Mouse (Mus musculus) gastrocnemius, postnatal 14 days (tissue): ENCODE data around the gene Rasal3. TPM values are rescaled to one million over a fixed set of nuclear protein-coding genes. Genes with fewer than 3 reads are reported as not detected.

Source experiments
- DNase-seq: peaks from one replicate; pipeline ENCODE4 v3.0.0; 2021; ENCODE audit warnings: mixed read lengths
- intact Hi-C: fragments of 180-260 bp; cut with DNase I; formaldehyde crosslinking; loops from one replicate; pipeline ENCODE4 v1.15.1; 2025; ENCODE audit warnings: low total_unique reads
- microRNA-seq, 2 experiments: library from miRNA; unstranded; fragments of <30 nt; microRNA quantifications; one replicate each; pipeline ENCODE4 v1.2.0; 2021
- total RNA-seq, 2 experiments: library from RNA; stranded (reverse); gene quantifications; 2 replicates each; pipeline ENCODE4 v1.2.3; 2021

Gene Rasal3
- total RNA-seq, 2 experiments from 2014 or later: 0.14 TPM; not detected in 1

DNA sequence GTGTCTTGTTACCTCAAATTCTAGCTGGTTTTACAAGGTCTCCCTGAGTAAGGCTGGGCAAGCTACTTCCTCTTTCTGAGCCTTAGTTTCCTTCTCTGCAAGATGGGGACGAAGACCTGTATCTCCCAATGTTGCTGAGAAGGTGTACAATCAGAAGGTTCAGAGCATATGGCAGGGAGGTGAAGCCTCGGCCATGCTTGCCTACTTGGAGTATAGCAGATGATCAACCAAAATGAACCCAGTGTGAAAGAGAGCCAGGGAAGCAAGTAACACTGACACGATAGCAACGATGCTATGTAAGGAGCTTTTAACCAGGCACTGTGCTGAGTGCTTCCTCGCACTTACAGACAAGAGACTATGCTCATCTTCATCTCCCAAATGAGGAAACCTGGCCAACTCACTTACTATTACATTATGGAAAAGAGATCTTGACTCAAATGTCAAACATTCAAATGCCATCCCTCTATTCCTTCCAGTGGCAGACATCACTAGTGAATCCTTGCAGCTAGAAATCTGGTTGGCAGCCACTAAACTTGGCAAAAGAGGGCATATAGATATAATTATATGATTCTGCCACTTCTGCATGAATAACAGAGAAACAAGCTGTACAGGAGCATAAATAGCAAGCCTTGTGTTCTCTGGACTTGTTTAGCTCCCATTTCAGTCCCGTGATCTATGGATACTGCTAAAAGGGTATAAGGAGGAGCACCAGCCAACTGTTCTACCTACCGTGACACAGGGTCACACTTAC, 45.0 kb downstream of the Rasal3 start:
- intact Hi-C loops: no loop called here
- DNase-seq: no peak

DNA sequence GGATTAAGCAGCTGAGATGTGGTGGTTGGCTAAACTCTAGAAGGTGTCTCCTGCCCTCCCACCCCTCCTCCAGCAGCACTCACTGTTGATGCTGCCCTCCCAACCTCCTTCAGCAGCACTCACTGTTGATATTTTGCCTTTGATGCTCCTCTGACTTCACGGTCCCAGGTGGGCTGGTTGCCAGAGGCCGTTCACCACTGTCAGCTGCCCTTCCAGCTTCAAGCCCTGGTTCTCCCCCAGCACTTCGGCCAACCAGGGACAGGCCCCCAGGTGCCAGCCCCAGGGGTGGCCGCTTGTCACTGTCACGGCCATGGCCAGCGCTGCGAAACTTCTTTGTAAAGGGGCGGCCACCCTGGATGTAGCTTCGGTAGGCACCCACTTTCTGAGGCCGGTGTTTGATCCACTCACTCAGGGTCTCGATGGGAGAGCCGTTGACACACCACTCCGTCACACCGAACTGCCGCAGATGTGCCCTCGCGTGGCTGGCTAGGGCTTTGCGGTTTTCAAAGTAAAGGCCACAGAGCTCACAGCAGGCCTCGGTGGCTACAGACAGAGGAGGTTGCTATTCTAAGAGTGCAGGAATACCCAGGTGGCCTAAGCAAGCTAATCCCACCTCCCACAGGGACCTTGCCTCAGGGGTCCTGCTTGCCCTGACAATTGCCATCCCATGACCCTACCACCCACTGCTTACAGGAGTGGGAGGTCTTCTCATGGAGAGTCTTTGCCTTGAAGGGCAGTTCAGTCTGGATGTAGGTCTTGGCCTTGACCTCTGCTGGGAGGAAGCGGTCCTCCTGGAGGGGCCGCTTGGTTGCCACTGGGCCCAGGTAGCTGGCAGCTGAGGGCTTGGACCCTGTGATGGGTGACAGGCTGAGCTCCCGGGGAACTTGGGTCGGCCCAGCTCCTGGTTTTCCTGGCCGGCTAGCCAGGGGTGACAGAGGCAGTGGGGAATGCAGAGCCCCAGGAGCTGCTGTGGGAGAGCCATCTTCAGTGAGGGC, 46.3 kb downstream of the Rasal3 start:
- DNase-seq: no peak
- intact Hi-C loops: no loop called here

DNA sequence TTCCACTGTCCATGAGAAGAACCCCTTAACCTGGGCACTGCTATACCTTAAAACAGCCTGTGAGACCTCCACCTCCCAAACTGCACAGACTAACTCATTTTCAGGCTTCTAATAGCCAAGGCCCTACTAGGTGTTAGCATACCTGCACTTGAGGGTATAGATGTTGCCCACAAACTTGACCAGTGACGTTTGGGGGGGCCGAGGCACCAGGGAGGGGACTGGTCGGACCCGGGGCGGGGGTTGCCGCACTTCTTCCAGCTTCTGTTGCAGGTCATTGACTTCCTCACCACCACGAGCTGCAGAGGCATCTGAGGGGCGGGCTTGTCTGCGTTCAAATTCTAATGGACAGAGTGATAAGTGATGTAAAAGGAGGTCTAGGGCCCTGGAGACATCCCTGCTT, 47.1 kb downstream of the Rasal3 start:
- intact Hi-C loops: no loop called here

DNA sequence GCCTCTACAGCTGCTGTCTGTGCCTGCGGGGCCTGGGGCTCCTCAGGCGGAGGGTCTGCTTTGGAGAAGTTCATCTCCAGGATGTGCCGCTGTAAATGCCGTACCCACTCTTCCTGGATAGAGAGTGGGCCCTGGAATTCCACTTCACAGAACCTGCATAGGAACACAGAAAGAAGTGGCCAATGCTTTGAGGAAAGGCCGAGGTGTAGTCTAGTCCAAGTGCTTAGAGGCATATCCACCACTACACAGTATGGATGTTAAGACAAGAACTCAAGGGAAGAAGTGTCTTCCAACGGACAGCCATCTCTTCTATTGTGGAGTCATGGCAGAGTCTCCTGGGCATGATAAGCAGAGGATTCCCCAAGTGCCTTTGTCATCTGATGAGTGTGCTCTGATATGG, 48.4 kb downstream of the Rasal3 start:
- intact Hi-C loops: no loop called here
- no peak for DNase-seq

More for the DNA sequence above, 47.1 kb downstream of the Rasal3 start:
- DNase-seq: no peak

DNA sequence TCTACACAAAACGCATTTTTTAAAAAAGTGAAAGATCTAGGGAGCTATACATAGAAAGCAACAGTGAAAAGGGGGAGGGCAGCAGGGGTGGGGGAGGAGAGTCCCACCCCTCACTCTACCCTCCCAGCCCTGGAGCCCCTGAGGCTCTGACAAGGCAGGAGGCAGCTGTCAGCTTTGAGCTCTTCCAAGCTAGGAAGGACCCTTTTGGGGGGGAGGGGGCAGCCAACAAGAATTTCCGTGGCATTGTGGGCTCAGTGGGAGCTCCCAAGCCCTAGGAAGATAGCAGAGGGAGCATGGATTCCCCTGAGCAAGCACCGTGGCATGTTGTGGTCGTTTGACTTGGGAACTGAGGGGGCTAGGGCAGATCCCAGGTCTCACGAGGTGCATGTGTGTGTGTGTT, 49.2 kb downstream of the Rasal3 start:
- intact Hi-C loops: loop anchor here (5.0 kb wide), 1 partner anchor 138 kb away; no protein-coding TSS in a partner anchor
- DNase-seq: no peak

DNA sequence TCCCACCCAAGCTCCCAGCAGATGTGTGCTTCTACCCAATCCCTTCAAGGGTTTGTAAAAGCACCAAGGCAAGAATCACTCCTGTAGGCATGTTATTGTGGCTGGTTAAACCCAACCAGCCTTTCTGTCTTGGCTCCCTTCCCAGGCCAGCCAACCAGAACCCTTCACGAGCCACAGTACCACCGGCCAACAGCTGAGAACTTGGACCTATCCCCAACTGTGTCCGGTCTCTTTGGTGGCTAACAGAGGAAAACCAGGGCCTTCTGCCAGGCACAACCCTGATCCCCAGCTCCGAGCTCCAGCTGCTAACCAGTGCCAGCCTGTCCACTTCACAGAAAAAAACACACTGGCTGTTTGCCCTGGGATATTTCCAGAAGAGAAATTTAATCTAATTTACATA, 49.7 kb downstream of the Rasal3 start:
- DNase-seq: peak; percentile 82
- intact Hi-C loops: loop anchor here (5.0 kb wide), 1 partner anchor 139 kb away; no protein-coding TSS in a partner anchor

DNA sequence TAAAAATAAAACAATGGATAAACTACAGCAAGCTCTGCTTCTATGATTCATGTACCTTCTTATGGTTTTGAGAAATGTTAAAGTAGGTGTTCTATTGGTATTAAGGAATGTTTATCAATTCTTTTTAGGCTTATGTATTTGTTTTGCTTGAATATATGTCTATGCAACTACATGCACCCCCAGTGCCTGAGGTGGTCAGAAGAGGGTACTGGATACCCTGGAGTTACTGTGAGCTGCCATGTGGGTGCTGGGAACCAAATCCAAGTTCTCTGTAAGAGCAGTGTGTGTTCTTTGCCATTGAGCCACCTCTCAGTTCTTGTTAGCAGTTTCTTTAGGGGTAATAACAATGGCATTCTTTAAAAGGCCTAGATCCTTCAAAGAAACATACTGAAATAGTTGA, 51.7 kb downstream of the Rasal3 start:
- intact Hi-C loops: loop anchor here (5.0 kb wide), 1 partner anchor 141 kb away; no protein-coding TSS in a partner anchor
- no peak for DNase-seq

DNA sequence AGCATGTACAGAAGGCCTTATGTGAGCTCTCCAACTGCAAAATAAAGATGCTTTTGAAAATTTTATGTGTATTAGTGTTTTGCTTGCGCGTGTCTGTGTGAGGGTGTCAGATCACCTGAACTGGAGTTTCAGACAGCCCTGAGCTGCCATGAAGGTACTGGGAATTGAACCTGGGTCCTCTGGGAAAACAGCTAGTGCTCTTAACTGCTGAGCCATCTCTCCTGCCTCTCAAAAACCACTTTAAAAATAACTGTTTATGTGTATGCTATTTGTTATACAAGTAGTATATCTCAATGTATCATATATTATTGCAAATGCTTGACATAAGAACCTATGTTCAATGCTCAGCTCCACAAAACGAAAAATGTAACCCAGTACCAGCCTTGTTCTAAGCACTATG, 52.1 kb downstream of the Rasal3 start:
- intact Hi-C loops: loop anchor here (5.0 kb wide), 1 partner anchor 141 kb away; no protein-coding TSS in a partner anchor
- no peak for DNase-seq

DNA sequence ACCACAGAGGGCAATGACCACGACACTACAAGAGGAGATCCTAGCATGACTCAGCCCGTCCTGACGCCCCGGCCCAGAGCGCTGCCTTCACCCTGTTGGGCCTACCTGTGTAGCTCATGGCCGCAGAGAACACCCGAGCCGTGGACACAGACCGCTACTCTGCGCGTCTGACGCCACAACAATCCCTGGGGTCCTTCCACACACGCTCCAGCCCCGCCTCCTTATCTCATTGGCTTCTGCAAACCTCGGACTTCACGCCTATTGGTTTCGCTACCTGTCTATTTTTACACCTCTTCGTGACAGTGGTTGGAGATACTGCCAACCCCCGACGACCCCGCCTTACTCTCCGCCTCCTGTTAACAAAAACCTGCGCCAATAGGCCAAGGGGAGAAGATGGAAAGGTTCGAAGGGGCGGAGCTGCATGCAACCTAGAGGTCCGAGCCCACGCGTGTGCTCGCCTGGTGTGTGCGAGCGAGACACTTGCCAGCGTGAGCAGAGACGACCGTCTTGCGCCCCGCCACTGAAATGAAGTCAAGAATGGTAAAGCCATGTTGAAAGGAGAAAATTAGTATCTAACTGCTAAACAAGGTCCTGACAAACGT, 52.9 kb downstream of the Rasal3 start, which contains the start of gene Akap8l:
Gene Akap8l, minus strand, starts transcription at position 226 of the 602 bp plus-strand sequence.
- peak; percentile 94 for DNase-seq
- intact Hi-C loops: loop anchor here (5.0 kb wide), 1 partner anchor 142 kb away; no protein-coding TSS in a partner anchor

DNA sequence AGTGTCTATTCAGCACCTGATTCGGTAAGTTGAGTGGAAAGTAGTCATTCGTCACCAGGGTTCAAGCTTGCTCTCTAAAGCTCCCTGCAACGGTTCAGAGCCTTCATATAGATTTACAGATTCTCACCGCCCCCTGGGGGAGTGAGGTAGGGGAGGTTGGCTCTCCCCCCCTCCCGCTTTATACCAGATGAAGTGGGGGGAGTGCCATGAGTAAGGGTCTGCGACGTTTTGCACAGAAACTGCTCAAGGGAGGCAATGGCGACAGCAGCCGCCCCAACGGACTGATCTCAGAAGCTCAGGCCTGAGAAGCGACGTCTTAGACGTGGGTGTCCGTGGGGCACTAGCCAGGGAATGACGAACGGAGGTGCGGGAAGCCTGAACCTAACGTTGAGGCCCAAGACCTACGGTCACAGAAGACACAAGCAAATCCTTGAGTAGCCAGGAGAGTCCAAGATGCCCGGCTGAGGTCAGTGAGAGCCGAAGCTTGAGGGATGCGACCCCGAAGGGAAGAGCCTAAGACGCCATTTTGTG, 53.5 kb downstream of the Rasal3 start:
- intact Hi-C loops: loop anchor here (5.0 kb wide), 2 partner anchors 82 to 142 kb away; no protein-coding TSS in a partner anchor
- DNase-seq: no peak

DNA sequence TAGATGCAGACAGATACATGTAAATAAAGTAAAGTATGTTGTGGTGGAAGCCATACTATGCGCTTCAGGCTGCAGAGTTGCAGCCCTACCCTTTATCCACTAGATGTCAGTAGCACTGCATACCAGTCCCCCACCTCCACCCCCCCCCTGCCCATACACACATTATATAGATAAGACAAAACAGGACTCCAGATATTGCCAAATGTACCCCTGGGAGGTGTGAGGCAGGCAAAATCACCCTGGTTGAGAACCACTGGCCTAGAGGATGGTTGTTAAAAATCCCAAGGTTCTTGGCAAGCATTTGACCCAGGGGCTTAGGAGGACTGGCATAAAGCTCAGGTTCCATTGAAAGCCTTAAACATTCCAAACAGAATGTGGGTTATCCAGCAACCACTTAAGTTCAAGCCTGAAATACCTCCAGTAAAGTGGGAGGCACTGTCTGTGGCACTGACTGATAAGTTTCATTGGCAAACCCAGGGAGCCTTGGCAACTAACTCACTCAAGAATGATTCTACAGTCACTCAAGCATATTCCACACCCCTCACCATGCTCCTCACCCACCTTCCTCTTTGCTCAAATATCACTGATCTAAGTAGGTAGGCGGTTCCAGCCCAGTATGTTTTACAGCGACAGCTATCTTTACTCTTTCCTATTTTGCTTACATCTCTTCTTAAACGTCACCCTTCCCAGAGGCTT, 54.2 kb downstream of the Rasal3 start:
- DNase-seq: no peak
- intact Hi-C loops: loop anchor here (5.0 kb wide), 1 partner anchor 83 kb away; no protein-coding TSS in a partner anchor

DNA sequence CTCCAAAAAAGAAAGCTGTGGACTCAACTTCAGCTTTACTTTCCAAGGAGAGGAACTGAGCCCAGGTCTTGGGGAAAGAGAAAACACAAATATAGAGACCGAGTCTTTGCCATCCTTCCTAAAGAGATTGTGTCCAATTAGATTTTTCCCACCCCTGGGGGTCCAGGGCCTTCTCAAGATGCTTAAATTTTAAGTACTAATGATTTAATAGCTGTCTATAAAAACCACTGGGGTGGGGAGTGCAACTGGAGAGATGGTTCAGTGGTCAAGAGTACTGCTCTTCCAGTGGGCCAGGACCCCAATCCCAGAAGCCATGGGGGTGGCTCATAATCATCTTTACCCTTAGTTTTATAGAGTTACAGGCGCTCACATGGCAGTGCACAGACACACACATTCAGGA, 55.0 kb downstream of the Rasal3 start:
- no peak for DNase-seq
- intact Hi-C loops: loop anchor here (5.0 kb wide), 1 partner anchor 84 kb away; no protein-coding TSS in a partner anchor

DNA sequence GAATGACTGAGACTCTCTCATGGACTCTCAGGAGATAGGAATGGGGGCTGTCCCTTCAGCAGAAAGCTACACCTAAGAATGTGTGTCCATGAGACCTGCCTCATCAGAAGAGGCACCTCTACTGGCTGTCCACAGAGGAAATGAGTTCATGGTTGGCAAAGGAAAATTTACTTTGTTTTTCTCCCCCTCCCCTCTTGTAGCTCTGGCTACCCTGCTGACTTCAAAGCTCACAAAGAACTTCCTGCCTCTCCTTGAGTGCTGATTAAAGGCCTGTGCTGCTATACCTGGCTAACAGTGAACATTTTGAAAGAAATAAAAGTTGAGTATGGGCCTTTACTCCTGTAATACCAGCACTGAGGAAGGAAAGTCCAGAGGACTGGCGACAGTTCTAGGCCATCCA, 62.3 kb downstream of the Rasal3 start:
- intact Hi-C loops: no loop called here
- DNase-seq: no peak

Small RNAs within 50 kb of the gene (microRNA-seq; reads per million reads assigned to microRNA genes)
- gene Gm22201: 0 reads per million in 2 experiments

Other genes starting within 250 kb of the Rasal3 start
- 10 to 100 TPM; 28.5 to 34.6 TPM for gene Notch3, start 236.7 kb downstream of the Rasal3 start, total RNA-seq
- under 1 TPM in 1 of 2 experiments, not detected in 1; 0.18 TPM for gene Ephx3, start 214.0 kb downstream of the Rasal3 start, total RNA-seq
- 10 to 100 TPM; 47.0 to 47.7 TPM for gene Brd4, start 118.9 kb downstream of the Rasal3 start, total RNA-seq
- gene Akap8, start 82.3 kb downstream of the Rasal3 start, total RNA-seq: 10 to 100 TPM; 29.3 to 30.5 TPM
- gene Akap8l, start 53.0 kb downstream of the Rasal3 start, total RNA-seq: 10 to 100 TPM; 20.8 to 28.0 TPM
- gene Wiz, start 14.1 kb downstream of the Rasal3 start, total RNA-seq: 10 to 100 TPM; 14.3 to 15.3 TPM
- gene Pglyrp2, start 20.6 kb upstream of the Rasal3 start, total RNA-seq: not detected
- under 1 TPM in 1 of 2 experiments, not detected in 1; 0.82 TPM for gene Cyp4f39, start 49.1 kb upstream of the Rasal3 start, total RNA-seq
- gene Cyp4f17, start 102.5 kb upstream of the Rasal3 start, total RNA-seq: 1 to 10 TPM in 1 of 2 experiments, under 1 TPM in 1; 0.90 to 1.3 TPM
- 1 to 10 TPM; 2.0 to 2.3 TPM for gene Cyp4f16, start 133.0 kb upstream of the Rasal3 start, total RNA-seq
- not detected for gene Cyp4f37, start 217.7 kb upstream of the Rasal3 start, total RNA-seq